Mouse (Mus musculus): ENCODE measurements around the gene Gpt2. TPM values are rescaled to one million over a fixed set of nuclear protein-coding genes. Genes with fewer than 3 reads are reported as not detected.

Gene Gpt2
- total RNA-seq, 1 experiment = 31.9 TPM

DNA sequence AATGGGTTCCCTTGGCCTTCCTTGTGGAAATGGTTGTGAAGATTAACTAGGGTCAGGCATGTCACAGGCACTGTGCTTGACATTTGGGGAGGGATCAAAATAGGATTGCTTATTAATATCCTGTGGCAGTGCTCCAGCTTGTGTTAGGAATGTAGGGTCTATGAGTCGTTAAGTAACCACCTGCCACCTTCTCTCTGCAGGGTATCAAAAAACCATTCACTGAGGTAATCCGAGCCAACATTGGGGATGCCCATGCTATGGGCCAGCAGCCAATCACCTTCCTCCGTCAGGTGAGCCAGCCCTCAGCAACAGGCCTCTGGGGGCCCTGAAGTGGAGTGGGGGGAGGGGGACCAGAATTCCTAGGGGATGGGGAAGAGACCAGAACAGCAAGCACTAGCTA, 10.7 kb downstream of the Gpt2 start:
- Histone ChIP-seq H3K4me3 (ENCODE audit: insufficient read depth in 1 of 2, low read depth in 1 of 2, low read length in 2 of 2, poor library complexity in 1 of 2, severe bottlenecking in 1 of 2) (no peak overlapping the region), H3K9ac (ENCODE audit: insufficient read depth, low read depth, low read length, poor library complexity, severe bottlenecking) (no peak overlapping the region), H3K4me1 (ENCODE audit: control insufficient read depth in 2 of 2, insufficient read depth in 2 of 2, low read length in 2 of 2, poor library complexity in 1 of 2) (peaks cover 2 to 32% of the 10 kb centered on the region in 2 experiments; a peak in 2 of 4 replicates), H3K9me3 (ENCODE audit: control insufficient read depth, insufficient read depth, low read depth, low read length) (no peaks in the 10 kb centered on the region), H3K36me3 (ENCODE audit: control insufficient read depth, insufficient read depth, low read length, poor library complexity, severe bottlenecking) (peaks cover 40% of the 10 kb centered on the region; the same call in 1 of the 2 replicates), H3K27ac (ENCODE audit: insufficient read depth, low read depth, low read length, poor library complexity, severe bottlenecking) (no peak overlapping the region)
- TF ChIP-seq CHD2 (IDR thresholded peaks at IDR 0.05; ENCODE audit: low read depth, low read length) = no peak
- no peak for TF ChIP-seq ZNF384 (IDR thresholded peaks at IDR 0.05; ENCODE audit: low read depth, low read length)
- TF ChIP-seq HCFC1 (IDR thresholded peaks at IDR 0.05; ENCODE audit: borderline replicate concordance, insufficient read depth, low read length) = no peak
- no peak for TF ChIP-seq MAFK (IDR thresholded peaks at IDR 0.05; ENCODE audit: insufficient read depth, low read depth, low read length)
- TF ChIP-seq ZC3H11A (IDR thresholded peaks at IDR 0.05; ENCODE audit: borderline replicate concordance, low read depth, low read length) = no peak
- in situ Hi-C loops (cut with MboI; ENCODE audit: low sequenced_read_pairs in 2 of 2, unreplicated experiment in 2 of 2) = no loop called here
- DNase-seq (ENCODE audit: low read depth, low spot score) = no peak

DNA sequence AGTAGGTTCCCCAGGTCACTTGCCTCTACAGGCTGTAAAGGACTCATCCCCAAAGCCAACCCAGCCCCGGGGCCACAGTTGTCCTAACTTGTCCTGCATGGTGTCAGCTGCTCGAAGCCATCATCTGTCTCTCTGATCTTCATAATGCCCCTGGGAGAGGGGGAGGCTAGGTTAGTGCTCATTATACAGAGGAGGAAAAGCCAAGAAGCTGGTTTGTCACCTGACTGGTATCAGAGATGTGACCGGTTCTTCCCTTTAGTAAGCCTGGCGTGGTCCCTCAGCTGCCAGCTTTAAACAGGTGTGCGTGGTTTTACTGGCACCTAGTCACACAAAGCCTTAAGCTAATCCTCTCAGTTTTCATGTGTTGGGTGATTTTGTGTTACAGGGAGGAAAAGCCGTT, 12.3 kb downstream of the Gpt2 start:
- in situ Hi-C loops (cut with MboI; ENCODE audit: low sequenced_read_pairs in 2 of 2, unreplicated experiment in 2 of 2) = no loop called here
- Histone ChIP-seq H3K27ac (ENCODE audit: insufficient read depth, low read depth, low read length, poor library complexity, severe bottlenecking) (no peak overlapping the region), H3K4me3 (ENCODE audit: insufficient read depth in 1 of 2, low read depth in 1 of 2, low read length in 2 of 2, poor library complexity in 1 of 2, severe bottlenecking in 1 of 2) (no peak overlapping the region), H3K9ac (ENCODE audit: insufficient read depth, low read depth, low read length, poor library complexity, severe bottlenecking) (no peak overlapping the region), H3K9me3 (ENCODE audit: control insufficient read depth, insufficient read depth, low read depth, low read length) (no peaks in the 10 kb centered on the region), H3K4me1 (ENCODE audit: control insufficient read depth in 2 of 2, insufficient read depth in 2 of 2, low read length in 2 of 2, poor library complexity in 1 of 2) (peaks cover 2 to 28% of the 10 kb centered on the region in 2 experiments; a peak in 2 of 4 replicates), H3K36me3 (ENCODE audit: control insufficient read depth, insufficient read depth, low read length, poor library complexity, severe bottlenecking) (peaks cover 50% of the 10 kb centered on the region; the same call in 1 of the 2 replicates)
- DNase-seq (ENCODE audit: low read depth, low spot score) = no peak
- no peak for TF ChIP-seq ZNF384 (IDR thresholded peaks at IDR 0.05; ENCODE audit: low read depth, low read length)
- no peak for TF ChIP-seq CHD2 (IDR thresholded peaks at IDR 0.05; ENCODE audit: low read depth, low read length)
- no peak for TF ChIP-seq ZC3H11A (IDR thresholded peaks at IDR 0.05; ENCODE audit: borderline replicate concordance, low read depth, low read length)

DNA sequence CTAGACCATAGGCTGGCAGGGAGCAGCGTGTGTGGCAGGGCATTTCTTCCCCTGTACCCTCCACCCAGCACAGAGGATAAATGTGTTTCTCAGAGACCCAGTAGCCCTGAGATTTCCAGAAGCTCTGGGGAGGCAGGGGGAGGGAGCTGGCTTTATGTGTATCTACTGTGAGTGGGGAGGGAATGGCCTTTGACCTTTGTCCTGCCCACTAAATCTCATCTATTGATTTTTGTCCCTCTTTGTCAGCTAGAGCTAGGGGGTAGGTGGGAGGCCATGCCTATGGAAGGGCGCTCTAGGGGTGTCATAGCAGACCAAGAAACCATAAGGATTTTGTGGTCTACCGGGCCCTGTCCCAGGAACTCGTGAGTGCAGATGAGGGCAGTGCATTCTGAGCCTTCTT, 14.2 kb downstream of the Gpt2 start:
- H3K9me3 ChIP-seq (ENCODE audit: control insufficient read depth, insufficient read depth, low read depth, low read length) = no peaks in the 10 kb centered on the region

DNA sequence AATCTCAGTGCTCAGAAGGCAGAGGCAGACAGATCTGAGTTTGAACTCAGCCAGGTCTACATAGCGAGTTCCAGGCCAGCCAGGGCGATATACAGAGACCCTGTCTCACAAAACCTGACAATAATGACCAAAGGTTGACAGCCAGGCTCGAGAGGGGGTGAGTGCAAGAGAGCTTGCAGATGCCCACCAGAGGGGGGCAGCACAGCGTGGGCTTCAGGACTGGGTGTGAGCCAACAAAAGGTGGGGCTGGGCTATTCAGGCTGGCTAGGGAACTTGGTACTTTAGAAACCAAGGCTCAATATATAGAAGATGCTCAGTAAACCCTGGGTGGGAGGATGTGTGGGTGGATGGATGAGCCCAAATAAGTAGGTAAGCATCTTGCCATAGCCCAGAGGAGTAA, 16.3 kb downstream of the Gpt2 start:
- no peak overlapping the region for H3K27ac ChIP-seq (ENCODE audit: insufficient read depth, low read depth, low read length, poor library complexity, severe bottlenecking)
- peaks cover 59% of the 10 kb centered on the region for H3K36me3 ChIP-seq (ENCODE audit: control insufficient read depth, insufficient read depth, low read length, poor library complexity, severe bottlenecking)
- H3K9ac ChIP-seq (ENCODE audit: insufficient read depth, low read depth, low read length, poor library complexity, severe bottlenecking) = no peak overlapping the region
- peaks cover under 1 to 5% of the 10 kb centered on the region in 2 experiments; a peak in 1 of 4 replicates for H3K4me1 ChIP-seq (ENCODE audit: control insufficient read depth in 2 of 2, insufficient read depth in 2 of 2, low read length in 2 of 2, poor library complexity in 1 of 2)
- DNase-seq (ENCODE audit: low read depth, low spot score) = no peak
- H3K4me3 ChIP-seq (ENCODE audit: insufficient read depth in 1 of 2, low read depth in 1 of 2, low read length in 2 of 2, poor library complexity in 1 of 2, severe bottlenecking in 1 of 2) = no peak overlapping the region
- in situ Hi-C loops (cut with MboI; ENCODE audit: low sequenced_read_pairs in 2 of 2, unreplicated experiment in 2 of 2) = no loop called here
- TF ChIP-seq MAFK (IDR thresholded peaks at IDR 0.05; ENCODE audit: insufficient read depth, low read depth, low read length) (no peak), HCFC1 (IDR thresholded peaks at IDR 0.05; ENCODE audit: borderline replicate concordance, insufficient read depth, low read length) (no peak), CHD2 (IDR thresholded peaks at IDR 0.05; ENCODE audit: low read depth, low read length) (no peak), ZC3H11A (IDR thresholded peaks at IDR 0.05; ENCODE audit: borderline replicate concordance, low read depth, low read length) (no peak), ZNF384 (IDR thresholded peaks at IDR 0.05; ENCODE audit: low read depth, low read length) (no peak)
- no peaks in the 10 kb centered on the region for H3K9me3 ChIP-seq (ENCODE audit: control insufficient read depth, insufficient read depth, low read depth, low read length)

More for the DNA sequence above, 14.2 kb downstream of the Gpt2 start:
- in situ Hi-C loops (cut with MboI; ENCODE audit: low sequenced_read_pairs in 2 of 2, unreplicated experiment in 2 of 2) = no loop called here
- no peak for DNase-seq (ENCODE audit: low read depth, low spot score)
- Histone ChIP-seq H3K27ac (ENCODE audit: insufficient read depth, low read depth, low read length, poor library complexity, severe bottlenecking) (no peak overlapping the region), H3K9ac (ENCODE audit: insufficient read depth, low read depth, low read length, poor library complexity, severe bottlenecking) (no peak overlapping the region), H3K4me3 (ENCODE audit: insufficient read depth in 1 of 2, low read depth in 1 of 2, low read length in 2 of 2, poor library complexity in 1 of 2, severe bottlenecking in 1 of 2) (no peak overlapping the region), H3K36me3 (ENCODE audit: control insufficient read depth, insufficient read depth, low read length, poor library complexity, severe bottlenecking) (peaks cover 52% of the 10 kb centered on the region; the same call in 1 of the 2 replicates), H3K4me1 (ENCODE audit: control insufficient read depth in 2 of 2, insufficient read depth in 2 of 2, low read length in 2 of 2, poor library complexity in 1 of 2) (peaks cover 2 to 16% of the 10 kb centered on the region in 2 experiments; a peak in 2 of 4 replicates)
- TF ChIP-seq MAFK (IDR thresholded peaks at IDR 0.05; ENCODE audit: insufficient read depth, low read depth, low read length) = no peak
- no peak for TF ChIP-seq ZC3H11A (IDR thresholded peaks at IDR 0.05; ENCODE audit: borderline replicate concordance, low read depth, low read length)
- TF ChIP-seq CHD2 (IDR thresholded peaks at IDR 0.05; ENCODE audit: low read depth, low read length) = no peak
- TF ChIP-seq ZNF384 (IDR thresholded peaks at IDR 0.05; ENCODE audit: low read depth, low read length) = no peak

DNA sequence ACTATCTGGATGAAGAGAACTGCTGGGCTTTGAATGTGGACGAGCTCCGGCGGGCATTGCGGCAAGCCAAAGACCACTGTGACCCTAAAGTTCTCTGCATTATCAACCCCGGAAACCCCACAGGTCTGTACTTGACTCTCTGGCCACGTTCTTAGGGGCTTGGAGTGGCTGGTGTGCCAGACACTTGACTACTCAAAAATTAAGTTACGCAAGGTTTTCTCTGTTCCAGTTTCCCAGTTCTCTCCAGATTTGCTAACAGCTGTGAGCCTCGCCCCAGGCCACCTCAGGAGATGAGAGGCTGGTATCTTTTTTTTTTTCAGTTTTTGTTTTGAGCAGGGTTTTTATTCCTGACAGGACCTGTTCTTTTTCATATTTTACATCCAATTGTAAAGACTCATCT, 19.9 kb downstream of the Gpt2 start:
- Histone ChIP-seq H3K9ac (ENCODE audit: insufficient read depth, low read depth, low read length, poor library complexity, severe bottlenecking) (no peak overlapping the region), H3K27ac (ENCODE audit: insufficient read depth, low read depth, low read length, poor library complexity, severe bottlenecking) (no peak overlapping the region), H3K4me3 (ENCODE audit: insufficient read depth in 1 of 2, low read depth in 1 of 2, low read length in 2 of 2, poor library complexity in 1 of 2, severe bottlenecking in 1 of 2) (no peak overlapping the region), H3K36me3 (ENCODE audit: control insufficient read depth, insufficient read depth, low read length, poor library complexity, severe bottlenecking) (peaks cover 45% of the 10 kb centered on the region), H3K4me1 (ENCODE audit: control insufficient read depth in 2 of 2, insufficient read depth in 2 of 2, low read length in 2 of 2, poor library complexity in 1 of 2) (peaks cover 2% of the 10 kb centered on the region in 2 experiments; a peak in 1 of 4 replicates), H3K9me3 (ENCODE audit: control insufficient read depth, insufficient read depth, low read depth, low read length) (no peaks in the 10 kb centered on the region)
- in situ Hi-C loops (cut with MboI; ENCODE audit: low sequenced_read_pairs in 2 of 2, unreplicated experiment in 2 of 2) = no loop called here
- TF ChIP-seq HCFC1 (IDR thresholded peaks at IDR 0.05; ENCODE audit: borderline replicate concordance, insufficient read depth, low read length) (no peak), MAFK (IDR thresholded peaks at IDR 0.05; ENCODE audit: insufficient read depth, low read depth, low read length) (no peak), ZC3H11A (IDR thresholded peaks at IDR 0.05; ENCODE audit: borderline replicate concordance, low read depth, low read length) (no peak), CHD2 (IDR thresholded peaks at IDR 0.05; ENCODE audit: low read depth, low read length) (no peak), ZNF384 (IDR thresholded peaks at IDR 0.05; ENCODE audit: low read depth, low read length) (no peak)
- DNase-seq (ENCODE audit: low read depth, low spot score) = no peak

All from ES-E14 (cell line).